Mouse (Mus musculus) embryonic fibroblast, embryonic 13.5 days (primary cell): ENCODE data around the gene Pard3.

Experiments
- CTCF ChIP-seq: IDR thresholded peaks from 2 replicates; pipeline ENCODE4 v1.5.1; 2011; ENCODE audit warnings: mild to moderate bottlenecking, control low read depth, low read length, moderate library complexity, borderline replicate concordance; ENCODE audit not compliant: insufficient read depth
- POLR2A ChIP-seq: IDR thresholded peaks from 2 replicates; pipeline ENCODE4 v1.6.1; 2011; ENCODE audit warnings: low read depth, mild to moderate bottlenecking, control low read depth, low read length, moderate library complexity

DNA sequence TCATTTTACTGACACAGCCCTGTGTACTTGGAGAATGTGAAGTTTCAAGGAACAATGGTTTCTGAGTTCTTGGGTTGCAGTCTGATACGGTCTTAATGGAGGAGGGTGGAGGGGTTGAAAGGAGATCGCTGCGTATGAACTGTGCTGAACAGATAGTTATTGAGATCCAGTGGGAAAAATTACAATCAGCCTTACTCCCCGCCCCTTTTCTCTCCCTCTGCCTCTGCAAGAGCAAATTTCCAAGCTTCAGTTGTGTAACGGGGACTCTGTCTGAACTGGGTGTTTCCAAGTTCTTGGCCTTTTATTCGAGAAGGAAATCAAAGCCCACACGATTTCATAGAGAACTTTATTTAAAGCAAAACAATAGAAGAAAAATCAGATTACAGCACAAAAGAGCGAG is 150.6 kb downstream of the Pard3 start:
- TF ChIP-seq POLR2A: no peak
- no peak for TF ChIP-seq CTCF
